Mouse (Mus musculus): Measurements from ENCODE around the gene Mfsd10.
A peak's percentile ranks its signal among the peaks of the same experiment; 100 is the strongest.

Mfsd10 gene

DNA sequence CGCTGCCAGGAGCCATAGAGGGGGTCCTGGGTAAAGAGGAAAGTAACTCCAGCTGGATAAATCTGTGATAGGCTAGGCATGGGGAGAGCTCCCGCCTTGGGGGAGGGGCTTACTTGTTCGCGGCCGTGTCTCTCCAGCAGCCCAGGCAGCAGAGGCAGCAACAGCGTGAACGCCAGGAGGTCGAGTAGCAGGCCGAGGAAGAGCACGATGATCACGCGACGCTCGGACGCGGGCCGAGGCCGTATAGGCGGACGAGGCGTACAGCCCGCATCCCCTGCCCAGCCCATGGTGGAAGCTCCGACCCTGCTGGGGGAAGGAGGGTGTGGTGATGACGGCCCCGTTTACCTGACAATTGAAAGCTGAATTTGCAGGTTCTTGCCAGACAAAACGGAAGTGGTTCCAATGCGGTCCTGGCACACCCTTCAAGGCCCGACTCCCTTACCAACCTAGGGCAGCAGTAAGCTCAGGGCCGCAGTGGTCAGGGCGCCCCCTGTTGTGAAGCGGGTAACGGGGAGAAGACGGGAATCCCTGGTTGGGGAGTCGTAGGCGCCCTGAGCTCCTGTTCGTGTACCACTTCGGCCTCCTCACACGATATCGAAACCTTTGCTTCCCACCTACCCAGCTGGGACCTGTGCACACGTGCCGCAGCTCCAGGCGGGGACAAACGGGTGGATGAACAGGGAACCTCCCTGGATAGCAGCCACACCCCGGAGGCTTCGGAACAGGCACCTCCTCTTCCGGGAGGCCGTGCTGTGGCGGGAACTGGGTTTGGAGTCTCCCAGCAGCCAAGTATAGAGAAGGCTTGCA, at the start of gene Mfsd10:
Mfsd10 (minus strand) TSS at position 732 of the 807 bp plus-strand sequence.
- DNase-seq (ENCODE audit: low read depth, low spot score) = peak; percentile 74

DNA sequence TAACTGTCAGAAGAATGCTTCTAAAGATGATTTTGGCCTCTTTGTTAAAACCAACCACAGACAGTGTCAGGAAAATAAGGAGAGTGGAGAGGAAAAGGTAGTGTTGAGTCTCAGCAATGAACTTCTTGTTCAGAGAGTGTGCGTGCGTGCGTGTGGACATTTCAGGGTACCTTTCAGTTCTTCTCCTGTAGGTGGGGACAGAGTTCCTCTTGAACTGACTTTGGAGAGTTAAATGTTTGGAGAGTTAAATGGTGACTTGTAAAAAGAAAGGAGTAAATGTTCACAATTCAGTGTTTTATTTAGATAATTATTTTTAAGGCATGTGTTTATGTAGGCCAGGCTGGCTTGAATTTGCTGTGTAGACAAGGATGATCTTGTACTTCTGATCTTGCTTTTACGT, 33.3 kb upstream of the Mfsd10 start:
- no peak for DNase-seq (ENCODE audit: low read depth, low spot score)

DNA sequence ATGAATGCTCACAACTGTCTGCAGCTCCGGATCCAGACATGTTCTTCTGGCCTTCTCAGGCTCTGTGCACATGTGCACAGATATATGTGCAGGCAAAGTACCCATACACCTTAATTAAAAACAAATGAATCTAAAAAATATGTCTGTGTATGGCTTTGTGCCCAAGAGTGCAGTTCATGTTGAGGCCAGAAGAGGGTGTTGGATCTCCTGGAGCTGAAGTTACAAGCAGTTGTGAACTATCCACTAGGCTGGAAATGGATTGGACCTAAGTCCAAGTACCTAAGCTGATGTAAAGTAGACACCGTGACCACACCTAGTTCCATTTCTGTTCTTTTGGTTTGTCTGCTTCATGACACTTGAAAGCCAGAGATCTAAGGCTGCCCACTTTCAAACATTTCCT, 32.5 kb upstream of the Mfsd10 start:
- no peak for DNase-seq (ENCODE audit: low read depth, low spot score)

DNA sequence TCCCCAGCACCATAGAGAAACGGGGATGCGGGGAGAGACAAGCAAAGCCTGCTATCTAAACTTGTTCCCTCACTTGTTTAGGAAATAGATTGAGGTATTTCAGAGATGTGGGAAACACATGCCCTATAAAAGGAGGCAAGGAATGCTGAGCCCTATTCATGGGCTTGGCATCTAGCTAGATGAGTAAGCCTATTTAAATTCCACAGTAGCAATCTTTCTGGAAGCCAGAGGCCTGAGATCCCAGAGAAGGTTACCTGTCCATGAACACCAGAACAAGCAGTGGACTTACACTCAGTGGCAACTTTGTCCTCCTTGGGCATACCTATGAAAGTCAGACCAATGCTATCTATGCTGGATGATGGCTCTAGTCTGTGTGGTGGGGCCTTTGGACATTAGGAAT, 26.2 kb upstream of the Mfsd10 start:
- DNase-seq (ENCODE audit: low read depth, low spot score) = no peak

DNA sequence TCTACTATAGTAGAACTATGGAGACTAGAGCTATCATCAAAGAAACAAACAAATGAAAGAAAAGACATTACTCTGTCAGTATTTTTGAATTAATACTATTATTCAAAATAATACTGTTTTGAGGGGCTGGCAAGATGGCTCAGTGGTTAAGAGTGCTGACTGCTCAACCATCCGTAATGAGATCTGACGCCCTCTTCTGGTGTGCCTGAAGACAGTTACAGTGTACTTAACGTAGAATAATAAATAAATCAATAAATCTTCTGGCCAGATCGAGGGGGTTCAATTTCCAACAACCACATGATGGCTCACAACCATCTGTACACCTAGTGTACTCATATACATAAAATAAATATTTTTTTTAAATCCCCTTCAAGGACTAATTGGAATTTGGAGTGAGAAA, 24.9 kb upstream of the Mfsd10 start:
- no peak for DNase-seq (ENCODE audit: low read depth, low spot score)

DNA sequence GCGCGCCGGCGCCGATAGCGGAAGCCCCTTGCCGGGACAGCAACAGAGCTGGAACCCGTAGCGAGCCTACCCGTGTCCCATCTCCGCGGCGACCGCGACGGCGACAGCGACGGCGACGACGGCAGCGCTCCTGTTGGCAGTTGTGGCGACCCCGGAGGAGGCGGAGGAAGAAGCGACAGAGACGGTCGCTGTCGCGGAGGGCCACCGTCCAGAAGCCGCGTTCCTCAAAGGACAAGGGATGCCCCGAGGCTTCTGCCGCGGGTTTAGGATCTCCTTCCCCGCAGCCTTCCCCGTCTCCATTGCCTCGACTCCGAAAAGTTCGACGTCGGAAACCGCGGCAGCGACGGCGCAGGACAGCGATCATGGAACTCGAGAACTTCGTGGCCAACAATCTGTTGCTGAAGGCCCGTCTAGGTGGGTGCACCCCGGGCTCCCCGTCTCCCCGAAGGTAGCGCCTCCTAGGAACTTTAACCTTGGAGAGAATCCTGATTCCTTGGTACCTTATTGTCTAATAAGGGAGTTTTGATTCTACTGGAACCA, 23.6 kb upstream of the Mfsd10 start:
- DNase-seq (ENCODE audit: low read depth, low spot score) = no peak

DNA sequence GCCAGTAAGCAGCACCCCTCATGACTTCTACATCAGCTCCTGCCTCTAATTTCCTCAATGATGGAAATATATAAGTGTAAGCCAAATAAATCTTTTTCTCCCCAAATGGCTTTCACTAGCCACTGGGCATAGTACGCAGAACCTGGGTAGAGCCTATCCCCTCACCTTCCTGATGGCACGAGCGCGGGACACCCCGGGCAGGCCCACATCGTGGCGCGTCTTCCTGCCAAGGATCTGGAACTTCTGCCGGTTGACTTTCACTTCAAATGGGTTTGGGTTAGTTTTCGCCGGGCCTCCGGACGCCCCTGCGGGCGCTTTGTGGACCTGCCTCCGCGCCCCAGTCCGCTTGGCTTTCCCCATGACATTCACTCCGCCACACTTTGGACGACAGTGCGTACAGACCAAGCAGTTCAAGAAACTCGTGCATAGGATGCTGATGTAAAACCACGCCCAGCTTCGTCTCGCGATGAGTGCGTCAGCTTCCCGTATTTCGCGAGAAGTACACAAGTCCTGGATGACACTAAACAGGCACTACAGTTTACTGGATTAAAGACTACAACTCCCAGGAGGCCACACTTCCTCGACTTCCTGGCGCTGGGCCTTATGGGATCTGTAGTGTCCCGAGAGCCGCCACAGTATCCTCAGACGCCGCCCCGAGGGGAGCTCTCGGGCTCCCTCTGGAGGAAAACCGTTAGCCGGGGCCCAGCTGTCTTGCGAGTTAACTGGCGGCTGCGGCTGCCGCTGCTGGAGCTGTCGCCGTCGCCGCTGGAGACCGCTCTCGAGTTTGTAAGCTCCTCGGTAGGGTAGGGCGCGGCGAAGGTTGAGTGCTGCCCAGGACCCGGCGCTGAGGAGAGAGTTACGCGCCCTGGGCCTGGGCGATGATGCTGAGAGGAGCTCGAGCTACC, 22.9 kb upstream of the Mfsd10 start, which contains the start of the genes Nop14 and Grk4:
Nop14 (minus strand) TSS at position 463 of the 905 bp plus-strand sequence.
Grk4 (plus strand) TSS at position 694 of the 905 bp plus-strand sequence.
- DNase-seq (ENCODE audit: low read depth, low spot score) = peak; percentile 99

DNA sequence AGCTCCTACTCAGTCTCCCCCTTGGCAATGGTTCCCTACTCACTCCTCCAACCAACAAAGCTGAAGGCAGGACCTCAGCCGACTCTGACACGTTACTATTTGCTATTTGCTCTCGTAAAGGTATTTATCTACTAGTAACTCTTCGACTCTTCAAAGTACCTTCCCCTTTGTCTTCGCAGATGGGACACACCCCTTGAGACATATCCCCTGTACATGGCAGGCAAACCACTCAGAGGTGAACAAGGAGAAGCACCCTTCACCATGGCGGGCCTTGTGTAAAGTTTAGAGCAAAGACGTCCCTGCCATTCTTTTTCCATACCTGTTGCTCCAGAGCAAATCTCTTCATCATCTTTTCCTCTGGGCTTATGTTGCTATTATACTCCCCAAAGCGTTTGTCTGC, 20.5 kb upstream of the Mfsd10 start:
- DNase-seq (ENCODE audit: low read depth, low spot score) = no peak

DNA sequence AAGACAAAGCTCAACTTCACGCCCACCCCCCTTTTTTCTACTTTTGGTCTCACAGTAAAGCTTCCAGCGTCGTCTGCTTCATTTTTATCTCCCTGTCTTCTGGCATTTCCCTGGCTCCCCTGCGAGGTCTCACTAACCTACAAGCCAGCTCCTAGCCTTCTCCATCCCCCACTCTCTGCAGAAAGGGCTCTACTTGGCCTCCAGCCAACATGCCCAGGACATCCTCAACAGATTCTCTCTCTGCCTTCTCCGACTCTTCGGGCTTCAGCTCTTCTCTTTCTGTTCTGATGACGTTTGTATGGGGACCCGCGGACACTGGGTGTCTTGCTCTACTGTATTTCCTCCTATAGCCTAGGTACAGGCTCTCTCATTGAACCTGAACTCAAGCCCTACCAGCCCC, 17.9 kb upstream of the Mfsd10 start:
- no peak for DNase-seq (ENCODE audit: low read depth, low spot score)

DNA sequence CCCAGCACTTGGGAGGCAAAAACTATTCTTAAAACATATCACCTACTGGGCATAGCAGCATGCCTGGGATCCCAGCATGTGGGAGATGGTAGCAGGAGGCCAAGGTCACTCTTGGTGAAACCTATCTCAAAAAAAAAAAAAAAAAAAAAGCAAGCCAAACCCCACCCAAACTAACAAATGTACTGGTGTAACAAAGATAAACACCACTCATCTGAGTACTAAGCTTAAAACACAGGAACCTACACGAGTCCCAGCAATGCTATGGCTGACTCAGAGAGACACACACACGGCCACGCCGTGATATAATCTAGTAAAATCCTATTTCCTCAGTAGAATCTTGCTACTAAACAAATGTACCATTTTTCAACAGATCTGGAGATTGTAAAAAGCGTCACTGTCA, 15.9 kb upstream of the Mfsd10 start:
- no peak for DNase-seq (ENCODE audit: low read depth, low spot score)

DNA sequence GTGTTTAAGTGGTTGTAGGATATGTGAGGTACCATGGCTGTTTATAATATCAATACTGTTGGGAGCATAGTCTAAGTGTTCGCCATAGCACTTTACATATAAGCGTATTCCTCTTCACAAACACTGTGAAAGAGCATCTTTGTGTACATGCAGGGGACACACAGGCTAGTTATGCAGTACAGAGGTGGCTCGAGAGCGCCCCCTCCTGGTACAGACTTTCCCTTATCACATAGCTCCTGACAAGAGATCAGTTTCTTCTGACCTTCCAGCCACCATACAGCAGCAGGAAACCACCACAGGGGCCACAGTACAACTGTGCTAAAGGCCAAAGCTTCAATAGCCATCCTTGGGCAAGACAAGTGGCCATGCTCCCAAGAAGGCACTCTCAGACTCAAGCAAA, 10.6 kb upstream of the Mfsd10 start:
- no peak for DNase-seq (ENCODE audit: low read depth, low spot score)

DNA sequence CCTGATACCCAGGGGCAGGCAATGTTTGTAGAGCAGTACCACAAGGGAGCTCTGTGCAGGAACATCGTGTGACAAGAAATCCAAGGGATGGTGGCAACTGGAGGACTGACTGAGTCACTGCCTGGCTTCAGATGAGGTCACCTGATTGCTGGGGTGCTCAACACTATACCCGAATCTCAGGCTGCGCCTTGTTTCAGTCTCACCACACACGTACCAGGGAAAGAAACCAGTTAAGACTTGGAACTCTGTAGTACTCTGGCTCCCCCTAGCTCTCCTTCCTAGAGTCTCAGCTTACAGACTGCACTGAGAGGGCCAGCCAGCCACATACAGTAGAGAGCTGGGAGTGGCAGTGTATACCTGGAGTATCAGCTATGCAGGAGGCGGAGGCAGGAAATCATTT, 5.9 kb upstream of the Mfsd10 start:
- peak; percentile 67 for DNase-seq (ENCODE audit: low read depth, low spot score)

DNA sequence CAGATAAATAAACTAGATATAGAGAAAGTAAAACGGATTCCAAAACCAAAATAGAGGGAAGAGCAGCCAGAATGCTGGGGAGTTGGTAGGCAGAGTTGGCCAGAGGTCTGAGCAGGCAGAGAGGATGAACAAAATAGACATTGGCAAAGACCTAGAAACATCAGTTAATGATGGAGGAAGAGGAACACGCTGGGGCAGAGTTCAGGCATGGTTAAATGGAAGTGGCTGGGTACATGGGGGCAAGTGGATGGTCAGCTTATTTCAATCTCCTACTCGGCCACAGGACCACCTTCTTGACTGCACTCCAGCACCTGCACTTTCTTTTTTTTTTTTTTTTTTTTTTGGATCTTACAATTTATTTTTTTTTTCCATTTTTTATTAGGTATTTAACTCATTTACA, 5.0 kb upstream of the Mfsd10 start:
- DNase-seq (ENCODE audit: low read depth, low spot score) = no peak

DNA sequence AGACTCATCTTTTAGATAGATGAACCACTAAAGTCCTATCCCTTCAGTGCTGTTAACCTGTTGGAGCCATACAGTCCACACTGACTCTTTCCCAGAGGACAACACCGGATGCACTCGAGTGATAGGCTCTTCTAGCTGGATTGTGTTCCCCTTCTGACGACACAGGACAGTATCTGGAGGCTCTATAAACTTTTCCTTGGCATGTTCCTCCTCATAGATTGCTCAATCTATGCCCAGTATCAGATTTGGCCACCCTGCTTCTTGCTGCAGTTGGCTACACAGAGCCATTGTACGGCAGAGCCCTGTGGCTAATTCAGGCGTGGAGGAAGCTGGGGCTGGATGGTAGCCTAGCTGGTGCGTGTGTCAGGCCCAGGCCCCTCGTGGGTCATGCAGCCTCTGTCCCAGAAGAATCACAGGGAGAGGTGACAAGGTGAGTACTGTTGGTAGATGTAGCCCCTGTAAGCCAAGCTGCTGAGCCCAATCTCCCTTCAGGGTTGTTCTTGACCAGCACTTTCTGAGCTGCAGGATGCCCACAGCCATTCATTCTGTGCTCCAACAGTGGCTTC, 662 bp upstream of the Mfsd10 start:
- DNase-seq (ENCODE audit: low read depth, low spot score) = no peak

DNA sequence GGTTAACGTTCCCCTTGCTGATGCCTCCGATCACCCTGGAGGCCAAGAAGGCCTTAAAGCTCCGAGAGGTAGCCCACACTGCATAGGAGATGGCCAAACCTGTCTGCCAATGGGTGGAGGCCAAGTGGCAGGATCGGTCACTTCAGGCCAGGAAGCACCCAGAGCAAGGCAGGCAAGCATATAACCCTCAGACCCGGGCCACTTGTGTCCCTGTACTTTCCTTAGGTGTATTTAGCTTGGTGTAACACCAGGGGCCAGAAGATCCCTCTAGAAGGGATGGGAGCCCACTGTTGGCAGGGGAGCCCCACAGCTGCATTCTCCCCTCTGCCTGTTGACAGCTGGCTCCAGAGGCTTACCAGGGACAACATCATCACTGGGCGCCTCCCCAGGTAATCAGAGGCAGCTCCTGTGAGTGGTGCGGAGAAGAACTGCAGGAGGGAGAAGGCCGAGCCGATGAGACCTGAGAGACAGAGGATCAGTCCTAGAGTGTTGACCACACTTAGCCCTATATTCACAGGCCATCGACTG, 1.3 kb downstream of the Mfsd10 start:
- no peak for DNase-seq (ENCODE audit: low read depth, low spot score)

DNA sequence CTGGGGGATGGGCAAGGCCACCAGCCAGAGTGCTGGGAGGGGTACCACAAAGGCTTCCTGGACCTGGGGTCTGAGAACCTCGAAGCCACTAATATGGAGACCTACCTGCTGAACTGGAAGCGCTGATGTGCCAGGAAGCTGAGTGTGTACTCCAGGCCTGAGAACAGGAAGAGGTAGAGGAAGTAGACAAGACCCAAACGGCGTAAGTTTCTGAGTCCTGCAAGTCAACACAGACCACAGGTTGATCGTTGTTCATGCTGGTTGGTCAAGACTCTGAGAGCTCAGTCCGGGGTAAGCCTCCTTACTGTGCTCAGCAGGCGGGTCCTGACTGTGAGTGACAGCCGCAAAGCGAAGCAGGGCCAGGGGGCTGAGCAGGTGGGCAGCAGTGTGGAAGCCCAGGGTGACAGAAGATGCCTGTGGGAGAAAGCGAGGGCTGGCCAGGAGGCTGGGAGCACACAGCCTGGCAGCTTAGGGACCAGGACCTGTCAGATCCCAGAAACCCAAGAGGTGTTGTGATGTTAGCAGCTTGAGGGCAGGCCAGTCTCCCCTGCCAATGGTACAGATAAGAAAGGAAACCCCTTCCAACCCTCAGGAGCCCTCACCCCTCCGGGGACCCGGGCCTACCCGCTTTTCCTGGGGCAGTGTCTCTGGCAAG, 2.1 kb downstream of the Mfsd10 start:
- no peak for DNase-seq (ENCODE audit: low read depth, low spot score)

DNA sequence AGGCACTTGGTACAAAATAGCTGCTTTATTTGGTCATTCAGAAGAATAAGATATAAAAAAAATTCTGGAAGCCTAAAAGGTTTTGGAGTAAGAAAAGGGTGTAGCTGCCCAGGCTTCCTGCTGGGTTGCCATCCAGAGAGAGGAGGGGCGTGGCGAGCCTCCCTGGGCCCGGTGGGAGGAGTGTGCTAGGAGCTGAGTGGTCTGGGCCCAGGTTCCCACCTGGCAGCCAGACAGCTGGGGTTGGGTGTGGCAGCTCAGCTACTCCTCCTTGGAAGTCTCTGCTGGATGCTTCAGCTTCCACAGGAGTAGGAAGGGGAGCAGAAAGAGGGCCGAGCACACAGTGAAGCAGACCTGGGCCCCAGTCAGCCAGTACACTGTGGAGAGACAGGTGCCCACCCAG, 3.4 kb downstream of the Mfsd10 start:
- DNase-seq (ENCODE audit: low read depth, low spot score) = no peak

DNA sequence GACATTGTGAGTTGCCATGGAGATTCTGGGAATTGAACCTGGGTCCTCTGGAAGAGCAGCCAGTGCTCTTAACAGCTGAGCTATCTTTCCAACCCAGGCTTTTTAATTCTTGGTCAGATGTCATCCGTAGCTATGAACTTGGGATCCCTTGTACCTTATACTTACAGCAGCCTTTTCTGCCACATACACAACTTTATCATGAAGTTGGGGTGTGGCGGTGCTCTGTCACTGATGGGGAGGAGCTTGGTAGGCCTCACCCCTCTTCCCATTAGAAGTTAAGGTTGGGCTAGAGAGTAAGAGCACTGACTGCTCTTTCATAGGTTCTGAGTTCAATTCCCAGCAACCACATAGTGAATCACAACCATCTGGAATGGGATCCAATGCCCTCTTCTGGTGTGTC, 4.0 kb downstream of the Mfsd10 start:
- DNase-seq (ENCODE audit: low read depth, low spot score) = no peak

DNA sequence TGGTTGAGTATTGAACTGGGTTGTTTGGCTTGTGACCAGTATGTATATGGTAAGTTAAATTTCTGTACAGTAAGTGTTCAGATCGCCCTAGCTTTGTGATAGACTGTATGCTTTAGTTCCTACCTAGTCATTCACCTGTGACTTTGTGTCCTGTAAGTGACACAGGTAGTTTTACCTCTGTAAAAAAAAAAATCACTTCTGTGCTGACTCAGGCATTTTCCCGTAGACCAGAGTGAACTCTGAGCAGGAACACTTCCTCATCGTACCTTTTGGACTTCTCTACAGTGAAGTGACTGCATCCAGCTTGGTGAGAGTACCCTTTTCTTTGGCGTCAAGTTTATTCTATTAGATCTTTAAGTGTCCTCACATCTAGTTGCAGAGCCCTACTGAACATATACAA, 27.0 kb downstream of the Mfsd10 start:
- DNase-seq (ENCODE audit: low read depth, low spot score) = no peak

DNA sequence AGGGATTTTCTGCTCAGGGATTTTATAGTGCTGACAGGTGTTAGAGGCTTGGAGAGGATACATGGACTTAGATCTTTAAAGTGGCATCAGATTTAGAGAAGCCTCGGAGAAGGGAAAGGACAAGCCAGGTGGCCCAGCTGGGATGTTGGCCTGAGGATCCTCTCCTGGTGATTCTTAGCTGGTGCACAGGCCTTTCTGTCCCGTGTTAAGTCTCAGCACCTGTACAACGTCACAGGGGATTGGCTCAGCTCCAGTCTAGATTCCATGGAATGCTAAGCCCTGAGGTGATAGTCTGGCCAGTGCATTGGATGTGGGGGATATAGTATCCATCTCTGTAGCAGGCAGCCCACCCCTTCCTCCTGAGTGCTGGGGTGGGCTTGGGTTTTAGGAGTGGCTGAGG, 28.8 kb downstream of the Mfsd10 start:
- DNase-seq (ENCODE audit: low read depth, low spot score) = no peak

Measured in telencephalon, adult 2 months (tissue).